Mouse (Mus musculus) MEL (cell line): ENCODE measurements around the gene Isg20l2.

Source experiments
- CHD2 ChIP-seq: IDR thresholded peaks from 2 replicates; pipeline ENCODE4 v1.6.1; 2011; ENCODE audit warnings: low read length, improper control_type of control experiment
- CTCF ChIP-seq, 3 experiments: IDR thresholded peaks in 2 of 3; conservative IDR thresholded peaks in 1 of 3; 2 replicates each; pipeline ENCODE4 v1.5.1; 2011 to 2012; ENCODE audit warnings: low read length in 3 of 3, low read depth in 2 of 3, mild to moderate bottlenecking in 2 of 3, improper control_type of control experiment in 1 of 3, inconsistent platforms in 1 of 3, mixed read lengths in 1 of 3, moderate library complexity in 1 of 3; ENCODE audit not compliant: control insufficient read depth in 1 of 3, insufficient read depth in 1 of 3, poor library complexity in 1 of 3, severe bottlenecking in 1 of 3
- GATA1 ChIP-seq: IDR thresholded peaks from 2 replicates; pipeline ENCODE4 v1.6.1; 2011; ENCODE audit warnings: low read depth, low read length, improper control_type of control experiment
- MEF2A ChIP-seq: IDR thresholded peaks from 2 replicates; pipeline ENCODE4 v1.6.1; 2014; ENCODE audit warnings: low read depth, mild to moderate bottlenecking, inconsistent platforms, low read length, improper control_type of control experiment; ENCODE audit not compliant: poor library complexity, insufficient replicate concordance, severe bottlenecking; ENCODE audit errors: extremely low read depth
- MXI1 ChIP-seq: IDR thresholded peaks from 2 replicates; pipeline ENCODE4 v1.6.1; 2011; ENCODE audit warnings: mild to moderate bottlenecking, low read depth, low read length, improper control_type of control experiment
- MYC ChIP-seq: IDR thresholded peaks from 2 replicates; pipeline ENCODE4 v1.6.1; 2011; ENCODE audit warnings: low read depth, mild to moderate bottlenecking, low read length, improper control_type of control experiment, moderate library complexity
- RCOR1 ChIP-seq: IDR thresholded peaks from 2 replicates; pipeline ENCODE4 v1.6.1; 2012; ENCODE audit warnings: low read depth, mild to moderate bottlenecking, inconsistent platforms, low read length, improper control_type of control experiment
- SIN3A ChIP-seq: IDR thresholded peaks from 2 replicates; pipeline ENCODE4 v1.6.1; 2012; ENCODE audit warnings: low read length, improper control_type of control experiment, inconsistent platforms
- TAL1 ChIP-seq: IDR thresholded peaks from 2 replicates; pipeline ENCODE4 v1.6.1; 2012; ENCODE audit warnings: mild to moderate bottlenecking, inconsistent platforms, low read length, moderate library complexity, mixed read lengths
- TBP ChIP-seq: IDR thresholded peaks from 2 replicates; pipeline ENCODE4 v1.8.0; 2011; ENCODE audit warnings: low read depth, low read length, improper control_type of control experiment
- USF1 ChIP-seq: IDR thresholded peaks from 2 replicates; pipeline ENCODE4 v1.6.1; 2014; ENCODE audit warnings: low read depth, mild to moderate bottlenecking, inconsistent platforms, low read length, improper control_type of control experiment, moderate library complexity
- ZC3H11A ChIP-seq: IDR thresholded peaks from 2 replicates; pipeline ENCODE4 v1.6.1; 2012; ENCODE audit warnings: low read depth, mild to moderate bottlenecking, inconsistent platforms, low read length, improper control_type of control experiment
- ZMIZ1 ChIP-seq: IDR thresholded peaks from 2 replicates; pipeline ENCODE4 v1.6.1; 2012; ENCODE audit warnings: low read depth, mild to moderate bottlenecking, inconsistent platforms, low read length, improper control_type of control experiment, moderate library complexity

- TF ChIP-seq MYC (no peak), CTCF (IDR thresholded peaks at IDR 0.05 in 2 of 3, conservative IDR thresholded peaks at IDR 0.05 in 1 of 3; ENCODE audit: control insufficient read depth in 1 of 3, insufficient read depth in 1 of 3, low read depth in 2 of 3, low read length in 3 of 3, poor library complexity in 1 of 3, severe bottlenecking in 1 of 3) (peak in 1 of 3 experiments; percentile 19; a peak in 1 of 6 replicates), CHD2 (no peak), GATA1 (no peak), ZC3H11A (no peak), RCOR1 (no peak), USF1 (no peak), MEF2A (no peak), ZMIZ1 (no peak), TAL1 (no peak), MXI1 (no peak), TBP (no peak), SIN3A (no peak)
Measured at GRCm38 (mm10) chr3:87916990-87917389, 13.1 kb upstream of the Isg20l2 start.
